Mouse (Mus musculus): ENCODE data around the gene Cchcr1. TPM values are rescaled to one million over a fixed set of nuclear protein-coding genes. Genes with fewer than 3 reads are reported as not detected.

The Cchcr1 gene
- polyA plus RNA-seq, 1 experiment from 2014 or later: 2.4 TPM

GRCm38 (mm10) chr17:35532901-35533300 lies 16.0 kb downstream of the Cchcr1 start, which contains the start of gene Psors1c2:
Psors1c2 (plus strand) TSS chr17:35533201.
- no peaks in the 10 kb centered on the region for H3K27me3 ChIP-seq (ENCODE audit: control insufficient read depth, insufficient read depth, low read length)
- WGBS: 47% methylated on average over 7 of the region's 7 CpGs
- no peaks in the 10 kb centered on the region for H3K4me1 ChIP-seq (ENCODE audit: control insufficient read depth, insufficient read depth, low read length)
- H3K9me3 ChIP-seq (ENCODE audit: control insufficient read depth, low read length): no peaks in the 10 kb centered on the region
- no peak within 1 kb of the TSS for H3K4me2 ChIP-seq (ENCODE audit: low read depth, low read length)
- no peak within 1 kb of the TSS for H3K9ac ChIP-seq (replicated peaks; ENCODE audit: low read depth, low read length)
- H3K27ac ChIP-seq (ENCODE audit: low read depth, low read length): no peak within 1 kb of the TSS
- H3K4me3 ChIP-seq (ENCODE audit: low read depth, low read length): no peak within 1 kb of the TSS
- ATAC-seq (ENCODE audit: low read depth): 0 out of 2 replicates have a peak, but pooled peaks have one; percentile 32
- no peaks in the 10 kb centered on the region for H3K36me3 ChIP-seq (ENCODE audit: control insufficient read depth, insufficient read depth, low read length)

DNA sequence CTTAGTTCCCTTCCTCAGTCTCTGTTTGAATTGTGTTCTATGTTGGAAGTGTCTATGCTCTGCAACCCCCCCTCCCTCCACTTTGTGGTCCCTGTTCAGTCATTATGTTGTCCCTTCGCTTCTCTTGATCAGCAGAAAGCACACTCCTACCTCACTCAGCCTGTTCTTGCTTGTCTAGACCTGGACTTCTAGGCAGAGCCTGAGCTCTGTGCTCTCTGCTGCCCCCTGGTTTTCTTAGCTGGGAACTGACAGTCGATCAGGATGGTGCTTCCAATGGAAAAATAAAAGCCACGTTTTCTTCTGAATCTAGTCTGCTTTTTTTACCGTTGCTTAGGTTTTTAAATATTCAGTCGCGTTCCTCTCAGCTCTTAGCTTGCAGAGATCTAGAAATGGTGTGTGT lies 17.4 kb downstream of the Cchcr1 start:
- Histone ChIP-seq H3K9ac (replicated peaks; ENCODE audit: low read depth, low read length) (no peak overlapping the region), H3K9me3 (ENCODE audit: control insufficient read depth, low read length) (no peaks in the 10 kb centered on the region), H3K36me3 (ENCODE audit: control insufficient read depth, insufficient read depth, low read length) (no peaks in the 10 kb centered on the region), H3K4me3 (ENCODE audit: low read depth, low read length) (no peak overlapping the region), H3K27me3 (ENCODE audit: control insufficient read depth, insufficient read depth, low read length) (no peaks in the 10 kb centered on the region), H3K27ac (ENCODE audit: low read depth, low read length) (no peak overlapping the region), H3K4me1 (ENCODE audit: control insufficient read depth, insufficient read depth, low read length) (no peaks in the 10 kb centered on the region), H3K4me2 (ENCODE audit: low read depth, low read length) (no peak overlapping the region)
- 12% methylated on average over 6 of the region's 6 CpGs for WGBS
- ATAC-seq (ENCODE audit: low read depth): peak; percentile 62; the same call in 1 of the 2 replicates

GRCm38 (mm10) chr17:35537421-35537820 lies 20.5 kb downstream of the Cchcr1 start:
- no peak overlapping the region for H3K9ac ChIP-seq (replicated peaks; ENCODE audit: low read depth, low read length)
- H3K27me3 ChIP-seq (ENCODE audit: control insufficient read depth, insufficient read depth, low read length): no peaks in the 10 kb centered on the region
- no peaks in the 10 kb centered on the region for H3K4me1 ChIP-seq (ENCODE audit: control insufficient read depth, insufficient read depth, low read length)
- no peak overlapping the region for H3K4me3 ChIP-seq (ENCODE audit: low read depth, low read length)
- no peaks in the 10 kb centered on the region for H3K36me3 ChIP-seq (ENCODE audit: control insufficient read depth, insufficient read depth, low read length)
- no peak overlapping the region for H3K4me2 ChIP-seq (ENCODE audit: low read depth, low read length)
- no peak for ATAC-seq (ENCODE audit: low read depth)
- H3K27ac ChIP-seq (ENCODE audit: low read depth, low read length): no peak overlapping the region
- no peaks in the 10 kb centered on the region for H3K9me3 ChIP-seq (ENCODE audit: control insufficient read depth, low read length)
- 90% methylated on average over 4 of the region's 4 CpGs for WGBS

- Histone ChIP-seq H3K4me3 (ENCODE audit: low read depth, low read length) (no peak overlapping the region), H3K4me1 (ENCODE audit: control insufficient read depth, insufficient read depth, low read length) (peaks cover 3% of the 10 kb centered on the region; the same call in 1 of the 2 replicates), H3K4me2 (ENCODE audit: low read depth, low read length) (no peak overlapping the region), H3K9ac (replicated peaks; ENCODE audit: low read depth, low read length) (no peak overlapping the region), H3K27ac (ENCODE audit: low read depth, low read length) (no peak overlapping the region), H3K27me3 (ENCODE audit: control insufficient read depth, insufficient read depth, low read length) (no peaks in the 10 kb centered on the region), H3K9me3 (ENCODE audit: control insufficient read depth, low read length) (no peaks in the 10 kb centered on the region), H3K36me3 (ENCODE audit: control insufficient read depth, insufficient read depth, low read length) (no peaks in the 10 kb centered on the region)
- 82% methylated on average over 1 of the region's 1 CpGs for WGBS
- ATAC-seq (ENCODE audit: low read depth): no peak
These were observed 21.6 kb downstream of the Cchcr1 start for GRCm38 (mm10) chr17:35538476-35538875.

GRCm38 (mm10) chr17:35539540-35539939 lies 22.6 kb downstream of the Cchcr1 start:
- H3K9me3 ChIP-seq (ENCODE audit: control insufficient read depth, low read length): no peaks in the 10 kb centered on the region
- H3K27ac ChIP-seq (ENCODE audit: low read depth, low read length): no peak overlapping the region
- no peaks in the 10 kb centered on the region for H3K36me3 ChIP-seq (ENCODE audit: control insufficient read depth, insufficient read depth, low read length)
- no peaks in the 10 kb centered on the region for H3K27me3 ChIP-seq (ENCODE audit: control insufficient read depth, insufficient read depth, low read length)
- ATAC-seq (ENCODE audit: low read depth): no peak
- no peak overlapping the region for H3K4me3 ChIP-seq (ENCODE audit: low read depth, low read length)
- no peak overlapping the region for H3K9ac ChIP-seq (replicated peaks; ENCODE audit: low read depth, low read length)
- 53% methylated on average over 10 of the region's 10 CpGs for WGBS
- peaks cover 4% of the 10 kb centered on the region; the same call in 1 of the 2 replicates for H3K4me1 ChIP-seq (ENCODE audit: control insufficient read depth, insufficient read depth, low read length)
- H3K4me2 ChIP-seq (ENCODE audit: low read depth, low read length): no peak overlapping the region

DNA sequence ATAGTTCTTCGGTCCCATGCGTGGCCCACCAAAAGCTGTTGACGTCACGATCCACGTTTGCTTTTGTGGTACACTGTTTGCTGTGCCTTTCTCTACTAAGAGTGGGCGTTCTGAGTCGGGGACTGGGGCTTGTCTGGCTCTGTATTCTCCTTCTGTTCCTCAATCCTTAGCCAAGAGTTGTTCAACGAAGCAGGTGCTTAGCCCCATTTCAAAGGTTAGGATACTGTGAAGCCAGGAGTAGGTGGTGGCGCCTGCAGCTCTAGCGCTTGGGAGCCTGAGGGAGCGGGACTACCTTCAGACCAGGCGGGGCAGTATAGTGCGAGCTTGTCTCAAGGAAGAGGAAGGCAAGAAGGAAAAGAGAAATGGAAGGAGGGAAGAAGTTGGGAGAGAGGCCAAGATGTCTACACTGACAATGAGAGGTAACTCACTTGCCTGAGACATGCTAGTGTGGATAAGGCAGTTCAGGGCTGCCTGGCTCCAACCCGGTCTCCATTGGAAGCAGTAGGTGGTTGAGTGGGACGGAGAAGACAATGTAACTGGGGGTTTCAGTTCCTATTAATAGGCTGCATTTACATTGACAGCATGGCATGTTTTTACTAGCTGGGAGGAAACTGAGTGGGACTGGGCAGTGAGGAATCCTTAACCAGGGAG lies 26.0 kb downstream of the Cchcr1 start:
- no peaks in the 10 kb centered on the region for H3K36me3 ChIP-seq (ENCODE audit: control insufficient read depth, insufficient read depth, low read length)
- H3K4me2 ChIP-seq (ENCODE audit: low read depth, low read length): 0 out of 2 replicates have a peak overlapping the region, but pooled peaks have one; percentile 6
- ATAC-seq (ENCODE audit: low read depth): no peak
- no peak overlapping the region for H3K4me3 ChIP-seq (ENCODE audit: low read depth, low read length)
- H3K4me1 ChIP-seq (ENCODE audit: control insufficient read depth, insufficient read depth, low read length): peaks cover 7% of the 10 kb centered on the region; the same call in 1 of the 2 replicates
- no peaks in the 10 kb centered on the region for H3K27me3 ChIP-seq (ENCODE audit: control insufficient read depth, insufficient read depth, low read length)
- H3K27ac ChIP-seq (ENCODE audit: low read depth, low read length): no peak overlapping the region
- no peaks in the 10 kb centered on the region for H3K9me3 ChIP-seq (ENCODE audit: control insufficient read depth, low read length)
- 79% methylated on average over 15 of the region's 15 CpGs for WGBS
- no peak overlapping the region for H3K9ac ChIP-seq (replicated peaks; ENCODE audit: low read depth, low read length)

DNA sequence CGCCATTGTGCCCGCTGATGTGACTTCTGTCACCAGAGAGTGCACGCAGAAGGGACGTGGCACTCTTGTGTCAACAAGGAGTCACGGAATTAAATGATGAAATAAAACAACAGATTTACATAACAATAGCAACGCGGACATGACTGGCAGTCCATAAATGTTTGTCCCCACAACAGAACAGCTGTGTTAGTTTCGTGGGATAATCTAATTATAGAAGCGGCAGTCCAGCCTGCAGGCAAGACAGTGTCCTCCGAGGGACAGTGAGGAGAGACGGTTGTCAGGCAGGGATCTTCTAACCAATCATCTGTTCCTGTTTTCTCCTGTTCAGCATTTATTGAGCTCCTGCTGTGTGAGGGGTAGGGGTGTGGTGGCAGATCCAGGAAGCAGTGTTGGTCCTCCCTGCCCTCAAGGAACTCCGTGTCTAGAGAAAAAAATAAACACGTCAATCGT lies 26.5 kb downstream of the Cchcr1 start:
- ATAC-seq (ENCODE audit: low read depth): peak; percentile 28; the same call in 1 of the 2 replicates
- peaks cover 7% of the 10 kb centered on the region; the same call in 1 of the 2 replicates for H3K4me1 ChIP-seq (ENCODE audit: control insufficient read depth, insufficient read depth, low read length)
- no peaks in the 10 kb centered on the region for H3K36me3 ChIP-seq (ENCODE audit: control insufficient read depth, insufficient read depth, low read length)
- H3K9ac ChIP-seq (replicated peaks; ENCODE audit: low read depth, low read length): no peak overlapping the region
- 15% methylated on average over 14 of the region's 14 CpGs for WGBS
- no peak overlapping the region for H3K4me3 ChIP-seq (ENCODE audit: low read depth, low read length)
- 0 out of 2 replicates have a peak overlapping the region, but pooled peaks have one; percentile 6 for H3K4me2 ChIP-seq (ENCODE audit: low read depth, low read length)
- H3K9me3 ChIP-seq (ENCODE audit: control insufficient read depth, low read length): no peaks in the 10 kb centered on the region
- no peak overlapping the region for H3K27ac ChIP-seq (ENCODE audit: low read depth, low read length)
- H3K27me3 ChIP-seq (ENCODE audit: control insufficient read depth, insufficient read depth, low read length): no peaks in the 10 kb centered on the region

- Histone ChIP-seq H3K27ac (ENCODE audit: low read depth, low read length) (no peak overlapping the region), H3K4me1 (ENCODE audit: control insufficient read depth, insufficient read depth, low read length) (peaks cover 7% of the 10 kb centered on the region; the same call in 1 of the 2 replicates), H3K4me3 (ENCODE audit: low read depth, low read length) (no peak overlapping the region), H3K27me3 (ENCODE audit: control insufficient read depth, insufficient read depth, low read length) (no peaks in the 10 kb centered on the region), H3K4me2 (ENCODE audit: low read depth, low read length) (no peak overlapping the region), H3K9me3 (ENCODE audit: control insufficient read depth, low read length) (no peaks in the 10 kb centered on the region), H3K9ac (replicated peaks; ENCODE audit: low read depth, low read length) (no peak overlapping the region), H3K36me3 (ENCODE audit: control insufficient read depth, insufficient read depth, low read length) (no peaks in the 10 kb centered on the region)
- WGBS: 83% methylated on average over 6 of the region's 6 CpGs
- no peak for ATAC-seq (ENCODE audit: low read depth)
These were observed 27.1 kb downstream of the Cchcr1 start for GRCm38 (mm10) chr17:35544001-35544400.

DNA sequence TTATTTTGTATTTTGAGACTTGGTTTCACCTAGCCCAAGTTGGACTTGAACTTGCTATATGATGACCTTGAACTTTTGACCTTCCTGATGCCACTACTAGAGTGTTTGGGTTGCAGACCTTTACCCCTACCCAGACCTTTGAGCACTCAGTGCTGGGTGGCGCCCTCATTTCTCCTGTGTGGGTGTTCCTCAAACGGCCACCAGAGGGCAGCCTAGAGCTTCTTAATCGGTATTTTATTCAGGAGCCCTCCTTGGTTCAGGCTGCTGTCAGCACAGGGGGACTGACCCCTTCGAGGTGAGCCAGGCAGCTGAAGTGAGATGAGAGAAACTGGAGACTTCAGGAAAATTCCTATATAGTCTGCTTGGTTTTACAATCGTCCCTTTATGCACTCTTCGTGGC lies 27.8 kb downstream of the Cchcr1 start:
- Histone ChIP-seq H3K4me2 (ENCODE audit: low read depth, low read length) (no peak overlapping the region), H3K27me3 (ENCODE audit: control insufficient read depth, insufficient read depth, low read length) (no peaks in the 10 kb centered on the region)
- peak; percentile 47; the same call in 1 of the 2 replicates for ATAC-seq (ENCODE audit: low read depth)

More for the DNA sequence above, 27.8 kb downstream of the Cchcr1 start:
- no peak overlapping the region for H3K9ac ChIP-seq (replicated peaks; ENCODE audit: low read depth, low read length)
- 26% methylated on average over 6 of the region's 6 CpGs for WGBS
- no peak overlapping the region for H3K27ac ChIP-seq (ENCODE audit: low read depth, low read length)
- no peaks in the 10 kb centered on the region for H3K36me3 ChIP-seq (ENCODE audit: control insufficient read depth, insufficient read depth, low read length)
- H3K4me1 ChIP-seq (ENCODE audit: control insufficient read depth, insufficient read depth, low read length): peaks cover 7% of the 10 kb centered on the region; the same call in 1 of the 2 replicates
- no peak overlapping the region for H3K4me3 ChIP-seq (ENCODE audit: low read depth, low read length)
- no peaks in the 10 kb centered on the region for H3K9me3 ChIP-seq (ENCODE audit: control insufficient read depth, low read length)
